Mouse (Mus musculus) spleen, adult 18-20 months (tissue): ENCODE results near the gene Ndufaf2.
A peak's percentile ranks its signal among the peaks of the same experiment; 100 is the strongest.

Source experiments
- DNase-seq, 2 experiments: peaks; one replicate each; pipeline ENCODE4 v3.0.0; 2022; ENCODE audit warnings: mixed read lengths in 2 of 2

Ndufaf2 gene

DNA sequence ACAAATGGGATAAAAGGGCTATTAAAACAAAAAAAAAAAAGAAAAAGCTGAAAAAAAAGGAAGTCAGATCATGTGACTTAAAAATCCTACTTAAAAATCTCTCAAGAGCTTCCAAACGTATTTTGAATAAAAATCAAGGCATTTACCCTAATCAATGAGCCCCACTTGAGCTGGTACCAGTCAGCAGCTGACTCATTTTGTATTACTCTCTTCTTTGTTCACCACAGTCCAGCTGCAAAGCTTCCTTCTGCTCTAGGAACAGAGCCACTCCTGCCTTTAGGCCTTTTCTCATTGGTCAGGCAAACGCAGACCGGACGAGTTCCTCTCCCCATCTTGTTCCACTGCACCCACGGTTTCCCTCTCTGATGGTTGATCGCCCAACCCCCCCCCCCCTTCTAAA lies 22.8 kb downstream of the Ndufaf2 start:
- DNase-seq: no peak

DNA sequence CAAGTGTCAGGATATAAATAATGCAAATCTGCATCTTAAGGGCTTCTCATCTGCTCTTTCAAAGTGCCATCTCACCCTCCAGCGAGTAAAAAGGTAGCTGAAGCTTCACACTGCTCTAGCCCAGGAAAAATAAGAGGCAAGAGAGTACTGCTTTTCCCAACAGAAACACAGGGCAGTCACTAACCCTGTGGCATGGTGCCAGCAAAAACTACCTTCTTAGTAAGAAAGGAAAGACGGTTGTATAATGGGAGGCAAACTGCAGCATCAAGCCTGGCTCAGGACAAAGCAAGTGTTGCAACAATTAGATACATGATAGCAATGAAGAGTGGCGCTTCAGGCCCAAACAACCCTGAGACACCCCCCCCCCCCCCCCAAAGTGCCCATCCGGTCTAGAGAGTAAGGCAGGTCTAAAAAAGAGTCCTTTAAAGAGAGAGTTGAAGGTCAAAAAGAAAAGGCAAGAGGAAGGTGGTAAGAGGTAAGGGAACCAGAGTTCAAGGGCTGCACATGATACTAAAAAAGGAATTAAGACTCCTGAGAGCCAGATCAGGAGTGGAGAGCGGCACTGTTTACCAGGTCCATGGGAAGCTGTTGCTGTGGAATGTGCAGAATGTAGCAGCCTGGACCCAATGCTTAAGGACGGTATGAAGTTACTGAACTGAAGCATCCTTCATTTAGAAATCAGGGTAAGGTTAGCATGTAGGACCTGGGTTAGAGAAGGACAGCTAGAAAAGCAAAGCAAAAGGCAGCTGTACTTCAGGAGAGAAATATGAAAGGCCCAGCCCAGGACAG lies 26.2 kb downstream of the Ndufaf2 start:
- DNase-seq: no peak

GRCm38 (mm10) chr13:108130737-108131136 lies 27.7 kb downstream of the Ndufaf2 start:
- no peak for DNase-seq

DNA sequence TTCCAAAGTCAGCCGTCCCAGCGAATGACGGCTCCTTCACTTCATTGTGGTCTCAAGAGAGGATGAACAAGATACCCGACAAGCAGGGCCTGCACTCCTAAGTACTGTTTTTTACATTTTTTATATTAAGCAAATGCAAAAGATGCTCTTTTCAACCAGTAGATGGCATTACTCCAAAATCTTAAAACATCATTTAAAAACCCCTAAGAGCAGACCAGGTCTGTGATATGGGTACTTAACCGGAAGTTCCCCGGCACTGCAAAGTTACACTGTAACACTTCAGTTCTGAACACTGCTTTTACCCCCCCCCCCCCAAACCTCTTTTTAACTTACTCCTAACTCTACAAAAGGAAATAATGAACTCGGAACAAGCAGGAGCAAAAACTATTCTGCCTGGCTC lies 29.4 kb downstream of the Ndufaf2 start:
- no peak for DNase-seq

GRCm38 (mm10) chr13:108127883-108128282 lies 30.5 kb downstream of the Ndufaf2 start:
- no peak for DNase-seq

DNA sequence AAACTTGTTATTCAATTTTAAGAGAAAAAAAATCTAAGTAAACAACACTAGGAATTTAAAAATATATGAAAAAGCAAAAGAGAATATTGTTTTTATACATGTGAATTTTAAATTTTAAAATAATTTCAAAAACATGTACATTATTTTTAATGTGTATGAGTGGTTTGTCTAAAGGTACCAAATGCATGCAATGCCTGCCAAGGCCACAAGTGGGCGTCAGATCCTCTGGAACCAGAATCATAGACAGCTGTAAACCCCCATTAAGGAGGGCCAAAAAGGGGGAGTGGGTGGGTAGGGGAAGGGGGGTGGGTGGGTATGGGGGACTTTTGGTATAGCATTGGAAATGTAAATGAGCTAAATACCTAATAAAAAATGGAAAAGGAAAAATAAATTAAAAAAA lies 31.3 kb downstream of the Ndufaf2 start:
- DNase-seq: peak in 1 of 2 experiments; percentile 57

GRCm38 (mm10) chr13:108126246-108126645 lies 32.2 kb downstream of the Ndufaf2 start:
- DNase-seq: no peak

- no peak for DNase-seq
These were observed 34.3 kb downstream of the Ndufaf2 start for GRCm38 (mm10) chr13:108124096-108124495.

DNA sequence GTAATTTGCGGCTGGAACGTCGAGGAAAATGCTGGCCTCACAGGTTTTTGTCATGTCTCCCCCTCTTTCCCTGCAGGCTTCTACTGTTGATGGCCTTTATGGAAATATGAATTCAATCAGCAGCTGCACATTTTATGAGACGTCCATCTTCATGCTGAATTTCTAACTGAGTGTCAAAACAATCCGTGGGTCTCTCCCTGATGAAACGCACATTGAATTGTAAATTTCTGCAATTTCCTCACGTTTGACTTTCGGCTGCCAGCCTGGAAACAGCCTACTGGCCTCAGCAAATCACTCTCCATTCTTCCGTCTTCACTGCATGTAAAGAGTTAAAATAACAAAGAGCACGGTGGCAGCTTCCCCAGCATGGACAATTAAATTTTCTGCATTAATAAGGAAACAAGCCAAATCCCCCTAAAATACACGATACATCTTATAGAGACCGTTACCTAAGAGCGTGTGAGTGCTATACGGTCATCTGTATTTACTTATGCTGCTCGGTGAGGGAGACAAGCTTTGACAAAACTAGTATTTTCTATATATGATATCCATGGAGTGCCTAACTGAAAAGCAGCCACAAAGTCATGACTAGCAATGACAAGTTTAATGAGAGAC lies 35.2 kb downstream of the Ndufaf2 start:
- DNase-seq: no peak

- no peak for DNase-seq
These were observed 38.8 kb downstream of the Ndufaf2 start for GRCm38 (mm10) chr13:108119411-108120310.

GRCm38 (mm10) chr13:108118188-108118587 lies 40.2 kb downstream of the Ndufaf2 start:
- DNase-seq: no peak

GRCm38 (mm10) chr13:108117654-108118053 lies 40.8 kb downstream of the Ndufaf2 start:
- DNase-seq: no peak

DNA sequence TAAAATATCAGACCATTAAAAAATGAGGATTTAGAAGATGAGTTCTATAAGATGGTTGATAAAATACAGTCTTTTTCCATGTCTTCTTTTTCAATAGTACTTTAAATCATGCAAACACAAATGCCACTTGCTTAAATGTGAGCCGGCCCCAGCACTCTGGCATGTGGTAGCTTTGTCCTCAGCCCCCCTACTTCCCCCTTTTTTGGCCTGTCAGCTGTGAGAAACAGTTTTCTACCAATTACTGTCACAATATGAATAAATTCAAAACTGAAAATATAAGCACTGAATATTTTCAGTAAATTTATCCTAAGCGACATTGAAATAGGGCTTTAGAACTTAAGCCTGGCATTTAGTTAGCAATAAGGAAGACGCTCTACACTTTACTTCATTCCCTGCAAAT lies 44.2 kb downstream of the Ndufaf2 start:
- no peak for DNase-seq

- no peak for DNase-seq
These were observed 44.9 kb downstream of the Ndufaf2 start for GRCm38 (mm10) chr13:108113536-108113935.

DNA sequence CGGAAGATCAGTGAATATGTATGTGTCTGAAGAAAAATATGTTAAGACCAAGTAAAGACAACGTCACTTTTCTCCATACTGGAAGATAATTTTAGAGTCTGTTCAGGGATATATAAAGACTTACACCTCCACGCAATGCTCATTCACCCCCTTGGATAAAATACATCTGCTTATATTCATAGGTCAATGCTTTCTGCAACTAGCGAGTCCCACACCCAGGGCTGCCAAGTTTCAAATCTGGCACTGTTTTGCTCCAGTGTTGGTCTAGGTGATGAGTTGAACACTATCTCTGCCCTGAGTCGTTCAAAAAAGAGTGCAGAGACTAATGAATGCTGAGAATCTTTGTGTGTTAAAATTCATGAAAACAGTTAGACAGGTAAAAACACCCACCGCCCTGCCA lies 47.5 kb downstream of the Ndufaf2 start:
- DNase-seq: no peak

- no peak for DNase-seq
These were observed 57.7 kb downstream of the Ndufaf2 start for GRCm38 (mm10) chr13:108100700-108101099.

DNA sequence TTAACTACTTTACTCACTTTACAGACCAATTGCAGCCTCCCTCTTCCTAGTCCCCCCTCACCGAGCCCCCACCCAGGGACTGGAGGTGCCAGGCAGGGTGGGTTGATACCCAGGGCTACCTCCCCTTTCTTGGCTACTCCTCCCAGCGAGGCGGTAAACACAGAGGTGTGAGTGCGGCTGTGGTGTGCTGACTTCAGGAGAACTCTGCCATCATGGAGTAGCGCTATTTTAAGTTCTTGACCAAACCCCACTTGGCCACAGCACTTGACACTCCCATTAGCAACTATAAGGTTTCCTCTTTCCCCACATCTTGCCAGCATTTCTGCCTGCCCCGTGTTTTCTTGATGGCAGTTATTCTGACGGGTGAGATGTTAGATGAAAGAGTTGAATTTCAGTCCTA lies 62.0 kb downstream of the Ndufaf2 start:
- no peak for DNase-seq

- DNase-seq: no peak
These were observed 62.8 kb downstream of the Ndufaf2 start for GRCm38 (mm10) chr13:108095617-108096016.

GRCm38 (mm10) chr13:108094681-108095080 lies 63.7 kb downstream of the Ndufaf2 start:
- DNase-seq: no peak

- DNase-seq: no peak
These were observed 66.1 kb downstream of the Ndufaf2 start for GRCm38 (mm10) chr13:108092290-108092689.

DNA sequence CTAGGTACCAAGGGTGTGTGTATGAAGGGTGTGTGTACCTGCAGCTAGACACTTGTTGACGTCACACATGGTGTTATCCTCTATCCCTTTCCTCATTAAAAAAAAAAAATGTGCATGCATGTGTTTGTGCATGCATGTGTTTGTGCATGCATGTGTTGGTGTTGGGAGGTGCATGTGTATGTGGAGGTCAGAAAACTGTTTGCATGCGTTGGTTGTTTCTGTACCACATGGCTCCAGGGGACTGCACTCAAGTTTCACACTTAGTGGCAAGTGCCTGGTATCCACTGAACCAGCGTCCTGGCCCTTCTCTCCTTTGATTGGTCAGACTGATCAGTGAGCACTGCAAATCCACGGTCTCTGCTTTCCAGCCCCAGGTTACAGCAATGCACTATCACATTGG lies 71.7 kb downstream of the Ndufaf2 start:
- DNase-seq: no peak

DNA sequence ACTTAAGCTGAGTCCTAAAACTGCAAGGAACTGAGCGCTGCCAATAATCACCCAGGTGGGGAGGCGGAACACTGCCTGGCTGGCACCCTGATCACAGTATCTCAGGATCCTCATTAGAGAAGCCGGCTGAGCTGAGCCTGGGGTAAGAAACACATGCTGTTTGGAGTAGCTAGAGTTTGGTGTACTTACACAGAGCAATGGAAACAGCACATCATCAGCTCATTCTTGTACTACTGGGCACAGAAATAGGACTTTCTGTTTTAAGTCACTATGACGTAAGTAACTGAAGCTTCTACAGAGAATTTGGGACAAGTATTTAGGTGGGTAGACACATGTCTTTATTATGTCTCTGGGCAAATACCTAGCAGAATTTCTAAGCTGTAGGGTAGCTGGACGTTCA lies 72.4 kb downstream of the Ndufaf2 start:
- no peak for DNase-seq

DNA sequence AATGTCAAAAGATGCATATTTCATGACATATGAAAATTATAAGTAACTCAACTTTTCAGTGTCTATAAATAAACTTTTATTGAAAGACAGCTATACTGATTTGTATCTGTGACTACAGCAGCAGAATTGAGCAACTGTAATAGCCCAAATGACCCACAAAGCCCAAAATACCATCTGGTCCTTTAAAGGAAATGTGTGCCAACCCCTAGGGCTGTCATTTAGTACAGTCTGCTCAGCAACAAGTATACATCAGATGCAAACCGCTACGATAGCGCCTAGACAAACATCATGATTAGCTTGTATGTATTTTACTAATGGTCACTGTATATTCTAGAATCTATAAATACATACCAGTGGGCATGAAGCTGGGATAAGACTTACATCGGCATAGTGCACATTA lies 74.3 kb downstream of the Ndufaf2 start:
- no peak for DNase-seq

DNA sequence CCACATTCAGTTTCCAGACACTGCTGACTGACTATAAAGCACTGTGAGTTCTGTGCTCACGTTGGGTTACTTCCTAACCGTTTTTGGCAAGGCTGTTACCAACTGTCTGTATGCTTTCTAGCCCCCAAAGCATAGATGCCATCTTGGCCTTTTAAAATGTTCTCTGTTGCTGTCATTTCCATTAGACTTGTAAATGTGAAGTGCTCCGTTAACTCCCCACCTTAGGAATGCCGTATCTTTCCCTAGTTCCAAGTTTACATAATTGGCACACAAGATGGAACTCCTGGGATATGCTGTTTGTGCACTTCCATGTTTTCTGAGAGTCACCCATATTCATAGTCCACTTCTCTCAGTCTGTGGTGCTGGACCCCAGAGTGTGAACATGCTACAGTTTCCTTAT lies 80.5 kb downstream of the Ndufaf2 start:
- DNase-seq: no peak
